Mouse (Mus musculus): Measurements from ENCODE around the gene Xiap. TPM values are rescaled to one million over a fixed set of nuclear protein-coding genes. Genes with fewer than 3 reads are reported as not detected.

Gene Xiap
- polyA plus RNA-seq, 1 experiment: 11.3 TPM

- H3K4me3 ChIP-seq (ENCODE audit: control insufficient read depth, insufficient read depth, low read length): no peak overlapping the region
- DNase-seq: peak; percentile 69
- TF ChIP-seq CTCF (IDR thresholded peaks at IDR 0.05; ENCODE audit: borderline replicate concordance, control insufficient read depth, extremely low read depth, insufficient read depth, low read length, poor library complexity): peak; percentile 39; the same call in 1 of the 2 replicates
- no peak for TF ChIP-seq POLR2A (IDR thresholded peaks at IDR 0.05; ENCODE audit: control insufficient read depth, extremely low read depth, insufficient read depth, low read length, poor library complexity)
Observed at GRCm38 (mm10) chrX:42033111-42033693, 26.3 kb upstream of the Xiap start.

GRCm38 (mm10) chrX:42033911-42034310 lies 25.6 kb upstream of the Xiap start:
- Histone ChIP-seq H3K27me3 (ENCODE audit: control insufficient read depth, insufficient read depth, low read length) (no peaks in the 10 kb centered on the region), H3K4me1 (replicated peaks; ENCODE audit: control insufficient read depth, insufficient read depth, low read length) (no peaks in the 10 kb centered on the region), H3K36me3 (ENCODE audit: control insufficient read depth, insufficient read depth, low read length) (no peaks in the 10 kb centered on the region), H3K4me3 (ENCODE audit: control insufficient read depth, insufficient read depth, low read length) (no peak overlapping the region), H3K27ac (ENCODE audit: control insufficient read depth, insufficient read depth, low read length) (no peak overlapping the region)
- TF ChIP-seq POLR2A (IDR thresholded peaks at IDR 0.05; ENCODE audit: control insufficient read depth, extremely low read depth, insufficient read depth, low read length, poor library complexity): no peak
- TF ChIP-seq CTCF (IDR thresholded peaks at IDR 0.05; ENCODE audit: borderline replicate concordance, control insufficient read depth, extremely low read depth, insufficient read depth, low read length, poor library complexity): no peak
- WGBS: 76% methylated on average over 7 of the region's 7 CpGs
- no peak for DNase-seq

More at GRCm38 (mm10) chrX:42033111-42033693, 26.3 kb upstream of the Xiap start:
- Histone ChIP-seq H3K27me3 (ENCODE audit: control insufficient read depth, insufficient read depth, low read length) (no peaks in the 10 kb centered on the region), H3K36me3 (ENCODE audit: control insufficient read depth, insufficient read depth, low read length) (no peaks in the 10 kb centered on the region), H3K4me1 (replicated peaks; ENCODE audit: control insufficient read depth, insufficient read depth, low read length) (no peaks in the 10 kb centered on the region), H3K27ac (ENCODE audit: control insufficient read depth, insufficient read depth, low read length) (no peak overlapping the region)
- WGBS: 30% methylated on average over 8 of the region's 8 CpGs

- no peak overlapping the region for H3K27ac ChIP-seq (ENCODE audit: control insufficient read depth, insufficient read depth, low read length)
- H3K4me1 ChIP-seq (replicated peaks; ENCODE audit: control insufficient read depth, insufficient read depth, low read length): no peaks in the 10 kb centered on the region
- no peak overlapping the region for H3K4me3 ChIP-seq (ENCODE audit: control insufficient read depth, insufficient read depth, low read length)
- no peaks in the 10 kb centered on the region for H3K27me3 ChIP-seq (ENCODE audit: control insufficient read depth, insufficient read depth, low read length)
- H3K36me3 ChIP-seq (ENCODE audit: control insufficient read depth, insufficient read depth, low read length): no peaks in the 10 kb centered on the region
- WGBS: 91% methylated on average over 5 of the region's 6 CpGs
- no peak for DNase-seq
- TF ChIP-seq CTCF (IDR thresholded peaks at IDR 0.05; ENCODE audit: borderline replicate concordance, control insufficient read depth, extremely low read depth, insufficient read depth, low read length, poor library complexity) (no peak), POLR2A (IDR thresholded peaks at IDR 0.05; ENCODE audit: control insufficient read depth, extremely low read depth, insufficient read depth, low read length, poor library complexity) (no peak)
Observed at GRCm38 (mm10) chrX:42039481-42039880, 20.0 kb upstream of the Xiap start.

- Histone ChIP-seq H3K27ac (ENCODE audit: control insufficient read depth, insufficient read depth, low read length) (no peak overlapping the region), H3K4me3 (ENCODE audit: control insufficient read depth, insufficient read depth, low read length) (no peak overlapping the region), H3K27me3 (ENCODE audit: control insufficient read depth, insufficient read depth, low read length) (no peaks in the 10 kb centered on the region), H3K36me3 (ENCODE audit: control insufficient read depth, insufficient read depth, low read length) (no peaks in the 10 kb centered on the region), H3K4me1 (replicated peaks; ENCODE audit: control insufficient read depth, insufficient read depth, low read length) (no peaks in the 10 kb centered on the region)
- WGBS: 91% methylated on average over 7 of the region's 7 CpGs
- TF ChIP-seq CTCF (IDR thresholded peaks at IDR 0.05; ENCODE audit: borderline replicate concordance, control insufficient read depth, extremely low read depth, insufficient read depth, low read length, poor library complexity) (no peak), POLR2A (IDR thresholded peaks at IDR 0.05; ENCODE audit: control insufficient read depth, extremely low read depth, insufficient read depth, low read length, poor library complexity) (no peak)
- no peak for DNase-seq
Observed at GRCm38 (mm10) chrX:42044935-42045334, 14.5 kb upstream of the Xiap start.

GRCm38 (mm10) chrX:42050652-42051643 lies 8.5 kb upstream of the Xiap start:
- TF ChIP-seq CTCF (IDR thresholded peaks at IDR 0.05; ENCODE audit: borderline replicate concordance, control insufficient read depth, extremely low read depth, insufficient read depth, low read length, poor library complexity): no peak
- no peak for TF ChIP-seq POLR2A (IDR thresholded peaks at IDR 0.05; ENCODE audit: control insufficient read depth, extremely low read depth, insufficient read depth, low read length, poor library complexity)
- WGBS: 90% methylated on average over 5 of the region's 5 CpGs
- Histone ChIP-seq H3K4me1 (replicated peaks; ENCODE audit: control insufficient read depth, insufficient read depth, low read length) (no peaks in the 10 kb centered on the region), H3K4me3 (ENCODE audit: control insufficient read depth, insufficient read depth, low read length) (no peak overlapping the region), H3K27me3 (ENCODE audit: control insufficient read depth, insufficient read depth, low read length) (no peaks in the 10 kb centered on the region), H3K36me3 (ENCODE audit: control insufficient read depth, insufficient read depth, low read length) (no peaks in the 10 kb centered on the region), H3K27ac (ENCODE audit: control insufficient read depth, insufficient read depth, low read length) (no peak overlapping the region)
- no peak for DNase-seq

GRCm38 (mm10) chrX:42057012-42057411 lies 2.5 kb upstream of the Xiap start:
- TF ChIP-seq CTCF (IDR thresholded peaks at IDR 0.05; ENCODE audit: borderline replicate concordance, control insufficient read depth, extremely low read depth, insufficient read depth, low read length, poor library complexity): no peak
- TF ChIP-seq POLR2A (IDR thresholded peaks at IDR 0.05; ENCODE audit: control insufficient read depth, extremely low read depth, insufficient read depth, low read length, poor library complexity): no peak
- H3K36me3 ChIP-seq (ENCODE audit: control insufficient read depth, insufficient read depth, low read length): no peaks in the 10 kb centered on the region
- DNase-seq: no peak
- no peaks in the 10 kb centered on the region for H3K27me3 ChIP-seq (ENCODE audit: control insufficient read depth, insufficient read depth, low read length)
- no peak overlapping the region for H3K4me3 ChIP-seq (ENCODE audit: control insufficient read depth, insufficient read depth, low read length)
- 89% methylated on average over 5 of the region's 5 CpGs for whole genome bisulfite sequencing
- H3K27ac ChIP-seq (ENCODE audit: control insufficient read depth, insufficient read depth, low read length): no peak overlapping the region
- H3K4me1 ChIP-seq (replicated peaks; ENCODE audit: control insufficient read depth, insufficient read depth, low read length): no peaks in the 10 kb centered on the region

All from thymus, adult 2 months (tissue).